Mouse (Mus musculus) heart, embryonic 14.5 days (tissue): ENCODE measurements around the gene Thra. TPM values are rescaled to one million over a fixed set of nuclear protein-coding genes. Genes with fewer than 3 reads are reported as not detected.

ENCODE experiments used
- ATAC-seq: fragments of 200-750 bp; cut with Nextera tagmentation; 2 replicates; pipeline ENCODE4 v1.8.0; 2017; ENCODE audit warnings: low read depth, moderate TSS enrichment; ENCODE audit not compliant: insufficient number of reproducible peaks, insufficient read depth, low FRiP score
- H3K27ac ChIP-seq, 2 experiments: fragments of 200-500 bp in 1 of 2; fragments of 300-500 bp in 1 of 2; sonication (generic) in 1 of 2; replicated peaks in 1 of 2; 2 replicates each; pipeline ENCODE4 v1.5.1; 2012 to 2014; ENCODE audit warnings: low read depth in 2 of 2, low read length in 2 of 2, control low read depth in 1 of 2, mild to moderate bottlenecking in 1 of 2, mixed read lengths in 1 of 2; ENCODE audit not compliant: control insufficient read depth in 1 of 2, insufficient read depth in 1 of 2
- H3K27me3 ChIP-seq: fragments of 300-500 bp; sonication (generic); 2 replicates; pipeline ENCODE4 v1.6.1; 2014; ENCODE audit warnings: mild to moderate bottlenecking, low read length, control low read depth; ENCODE audit not compliant: control insufficient read depth, insufficient read depth
- H3K36me3 ChIP-seq: fragments of 300-500 bp; sonication (generic); 2 replicates; pipeline ENCODE4 v1.6.1; 2014; ENCODE audit warnings: mild to moderate bottlenecking, control low read depth, low read length, mixed read lengths; ENCODE audit not compliant: control insufficient read depth, insufficient read depth
- H3K4me1 ChIP-seq, 2 experiments: fragments of 200-500 bp in 1 of 2; fragments of 300-500 bp in 1 of 2; sonication (generic) in 1 of 2; 2 replicates each; pipeline ENCODE4 v1.6.1; 2012 to 2014; ENCODE audit warnings: low read length in 2 of 2, control low read depth in 1 of 2, mixed read lengths in 1 of 2; ENCODE audit not compliant: control insufficient read depth in 2 of 2, insufficient read depth in 2 of 2
- H3K4me2 ChIP-seq: fragments of 300-500 bp; sonication (generic); 2 replicates; pipeline ENCODE4 v1.6.1; 2014; ENCODE audit warnings: mild to moderate bottlenecking, low read length
- H3K4me3 ChIP-seq, 2 experiments: fragments of 200-500 bp in 1 of 2; fragments of 300-500 bp in 1 of 2; sonication (generic) in 1 of 2; 2 replicates each; pipeline ENCODE4 v1.5.1; 2012 to 2014; ENCODE audit warnings: low read length in 2 of 2, mild to moderate bottlenecking in 2 of 2, control low read depth in 1 of 2, low read depth in 1 of 2, moderate library complexity in 1 of 2; ENCODE audit not compliant: control insufficient read depth in 1 of 2, insufficient read depth in 1 of 2
- H3K9ac ChIP-seq: fragments of 300-500 bp; sonication (generic); 2 replicates; pipeline ENCODE4 v1.6.1; 2014; ENCODE audit warnings: mild to moderate bottlenecking, low read length
- H3K9me3 ChIP-seq: fragments of 300-500 bp; sonication (generic); 2 replicates; pipeline ENCODE4 v1.6.1; 2016; ENCODE audit warnings: low read length, control low read depth; ENCODE audit not compliant: control insufficient read depth
- WGBS: fragments of 180-500 bp; shearing (Covaris S2); extraction: QIAGEN DNeasy Blood & Tissue Kit; methylation state at CpG from one replicate; pipeline ENCODE4 v1.1.7; 2014; 5-methylcytosine and 5-hydroxymethylcytosine counted together
- polyA plus RNA-seq: library from polyadenylated mRNA; unstranded; fragments of >200 nt; fragmentation: Nextera tagmentation; extraction: Ambion mirVana; gene quantifications from 2 replicates; pipeline ENCODE4 v1.2.1, GENCODE M21; 2014

The Thra gene
- polyA plus RNA-seq, 1 experiment from 2014 or later = 55.6 TPM

DNA sequence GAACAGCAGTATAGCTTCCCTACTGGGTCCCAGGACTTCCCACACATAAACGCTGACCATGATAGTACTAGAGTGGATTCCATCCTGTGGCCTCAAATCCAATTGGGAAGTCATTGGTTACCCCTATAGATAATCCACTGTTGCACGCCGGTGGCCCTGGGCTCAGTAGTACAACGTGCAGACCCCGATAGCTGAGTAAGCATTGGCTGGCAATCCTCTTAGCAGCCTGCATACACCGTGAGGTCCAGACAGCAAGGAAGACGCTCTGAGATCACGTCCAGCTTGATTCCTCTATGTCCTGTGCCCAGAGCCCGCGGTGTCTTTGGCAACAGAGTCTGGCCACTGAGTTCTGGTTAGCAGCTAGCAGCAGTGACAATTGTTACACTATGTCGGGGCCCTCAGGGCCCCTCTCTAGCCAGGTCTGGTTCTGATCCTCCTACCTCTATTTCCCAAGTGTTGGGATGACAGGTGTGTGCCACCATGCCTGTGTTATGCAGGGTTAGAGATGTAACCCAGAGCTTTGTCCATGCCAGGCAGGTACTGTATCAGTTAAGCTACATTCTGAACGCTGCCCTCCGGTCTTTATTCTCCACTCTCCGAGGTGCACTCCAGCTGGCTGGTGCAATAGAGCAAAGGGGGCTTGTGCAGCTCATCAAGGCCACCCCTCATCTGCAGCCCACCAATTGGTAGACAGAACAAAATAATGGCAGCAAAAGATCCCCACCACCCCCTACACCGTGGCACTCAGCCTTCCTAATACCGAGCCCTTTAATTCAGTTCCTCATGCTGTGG, 41.4 kb upstream of the Thra start:
- Histone ChIP-seq H3K27ac (no peak overlapping the region), H3K4me1 (peaks cover 0 to 7% of the 10 kb centered on the region in 2 experiments; a peak in 3 of 4 replicates), H3K36me3 (peaks cover 29% of the 10 kb centered on the region), H3K4me2 (no peak overlapping the region), H3K27me3 (no peaks in the 10 kb centered on the region), H3K4me3 (no peak overlapping the region), H3K9ac (no peak overlapping the region), H3K9me3 (no peaks in the 10 kb centered on the region)
- WGBS = 79% methylated on average over 16 of the region's 16 CpGs
- no peak for ATAC-seq

DNA sequence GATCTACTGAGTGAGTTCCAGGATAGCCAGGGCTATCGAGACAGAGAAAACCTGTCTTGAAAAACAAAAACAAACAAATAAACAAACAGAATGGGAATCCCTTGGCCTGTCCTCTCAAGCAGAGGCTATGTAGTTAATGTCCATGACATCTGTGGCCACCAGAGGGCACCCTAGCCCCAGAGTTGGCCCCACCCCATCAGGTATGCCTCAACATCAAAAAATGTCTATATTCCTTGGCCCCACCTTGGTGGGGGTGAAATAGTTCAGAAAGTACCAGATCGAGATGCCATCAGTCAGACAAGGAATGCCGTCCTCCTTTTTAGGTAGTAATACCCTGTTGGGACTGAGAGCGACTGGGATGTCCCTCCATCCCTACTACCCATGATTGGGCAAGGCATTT, 40.5 kb upstream of the Thra start:
- ATAC-seq = no peak
- Histone ChIP-seq H3K9me3 (no peaks in the 10 kb centered on the region), H3K27me3 (no peaks in the 10 kb centered on the region), H3K27ac (no peak overlapping the region), H3K4me2 (no peak overlapping the region), H3K4me1 (peaks cover 0 to 7% of the 10 kb centered on the region in 2 experiments; a peak in 3 of 4 replicates), H3K9ac (no peak overlapping the region; the same call in 1 of the 2 replicates), H3K4me3 (no peak overlapping the region), H3K36me3 (peaks cover 28% of the 10 kb centered on the region)
- WGBS = 28% methylated on average over 4 of the region's 4 CpGs

DNA sequence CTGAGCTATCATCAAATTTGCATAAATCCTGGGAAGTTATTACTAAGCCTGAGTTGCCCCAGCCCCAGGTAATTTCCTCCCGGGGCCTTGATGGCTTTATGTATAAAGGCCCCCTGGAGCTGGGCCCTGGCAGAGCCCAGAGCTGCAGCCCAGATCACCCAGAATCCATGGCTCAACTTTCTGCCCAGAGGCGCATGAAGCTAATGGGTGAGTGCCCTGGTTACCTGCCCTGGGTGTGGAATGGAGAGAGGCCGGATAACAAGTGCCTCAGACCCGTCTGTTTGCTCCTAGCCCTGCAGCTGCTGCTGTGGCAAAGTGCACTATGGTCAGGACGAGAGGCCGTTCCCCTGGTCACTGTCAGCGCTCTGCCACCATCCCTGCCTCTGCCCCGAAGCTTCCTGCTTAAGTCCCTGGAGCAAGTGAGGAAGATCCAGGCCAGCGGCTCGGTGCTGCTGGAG, 39.2 kb upstream of the Thra start, which contains the start of gene Csf3:
Csf3 (plus strand) TSS at position 51 of the 458 bp plus-strand sequence.
- Histone ChIP-seq H3K4me2 (no peak within 1 kb of the TSS), H3K9ac (no peak within 1 kb of the TSS; the same call in 1 of the 2 replicates), H3K27ac (no peak within 1 kb of the TSS), H3K36me3 (peaks cover 28% of the 10 kb centered on the region), H3K4me1 (peaks cover 0 to 7% of the 10 kb centered on the region in 2 experiments; a peak in 2 of 4 replicates), H3K4me3 (no peak within 1 kb of the TSS), H3K9me3 (no peaks in the 10 kb centered on the region), H3K27me3 (no peaks in the 10 kb centered on the region)
- 45% methylated on average over 10 of the region's 10 CpGs for WGBS
- no peak for ATAC-seq

DNA sequence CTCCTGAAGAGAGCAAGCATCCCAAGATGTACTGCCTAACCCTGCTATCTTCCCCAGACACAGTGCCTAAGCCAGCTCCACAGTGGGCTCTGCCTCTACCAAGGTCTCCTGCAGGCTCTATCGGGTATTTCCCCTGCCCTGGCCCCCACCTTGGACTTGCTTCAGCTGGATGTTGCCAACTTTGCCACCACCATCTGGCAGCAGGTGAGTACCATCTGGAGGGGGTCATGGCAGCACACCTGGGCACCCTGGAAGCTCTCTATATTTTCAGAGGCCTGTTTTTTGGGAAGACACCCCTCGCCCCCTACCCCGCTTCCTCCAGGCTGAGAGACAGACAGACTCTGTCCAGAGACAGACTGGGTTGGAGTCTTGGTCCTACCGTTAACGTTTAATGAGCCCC, 38.1 kb upstream of the Thra start:
- no peak overlapping the region for H3K4me2 ChIP-seq
- no peak overlapping the region for H3K4me3 ChIP-seq
- peaks cover under 1 to 10% of the 10 kb centered on the region in 2 experiments; a peak in 3 of 4 replicates for H3K4me1 ChIP-seq
- 71% methylated on average over 5 of the region's 5 CpGs for WGBS
- no peak for ATAC-seq
- no peaks in the 10 kb centered on the region for H3K27me3 ChIP-seq
- H3K9me3 ChIP-seq = no peaks in the 10 kb centered on the region
- no peak overlapping the region for H3K27ac ChIP-seq
- H3K9ac ChIP-seq = no peak overlapping the region
- peaks cover 32% of the 10 kb centered on the region for H3K36me3 ChIP-seq

DNA sequence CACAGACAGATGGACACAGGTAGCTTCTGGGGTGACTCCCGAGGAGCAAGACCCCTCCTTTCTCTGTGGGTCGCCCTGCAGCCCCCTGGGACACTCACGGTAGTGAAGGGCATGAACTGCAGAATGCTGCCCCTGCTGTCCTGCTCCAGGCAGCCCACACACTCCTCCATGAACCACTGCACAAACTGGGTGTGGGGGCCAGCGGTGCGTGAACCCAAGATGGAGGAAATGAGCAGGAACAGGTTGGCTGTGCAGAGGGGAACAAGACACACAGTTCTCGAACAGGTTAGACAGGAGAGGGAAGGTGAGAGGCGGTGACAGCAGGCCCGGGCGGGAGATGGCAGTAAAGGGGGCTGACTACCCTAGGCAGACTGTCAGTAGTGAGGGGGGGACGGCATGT, 35.4 kb upstream of the Thra start:
- WGBS = 91% methylated on average over 10 of the region's 10 CpGs

DNA sequence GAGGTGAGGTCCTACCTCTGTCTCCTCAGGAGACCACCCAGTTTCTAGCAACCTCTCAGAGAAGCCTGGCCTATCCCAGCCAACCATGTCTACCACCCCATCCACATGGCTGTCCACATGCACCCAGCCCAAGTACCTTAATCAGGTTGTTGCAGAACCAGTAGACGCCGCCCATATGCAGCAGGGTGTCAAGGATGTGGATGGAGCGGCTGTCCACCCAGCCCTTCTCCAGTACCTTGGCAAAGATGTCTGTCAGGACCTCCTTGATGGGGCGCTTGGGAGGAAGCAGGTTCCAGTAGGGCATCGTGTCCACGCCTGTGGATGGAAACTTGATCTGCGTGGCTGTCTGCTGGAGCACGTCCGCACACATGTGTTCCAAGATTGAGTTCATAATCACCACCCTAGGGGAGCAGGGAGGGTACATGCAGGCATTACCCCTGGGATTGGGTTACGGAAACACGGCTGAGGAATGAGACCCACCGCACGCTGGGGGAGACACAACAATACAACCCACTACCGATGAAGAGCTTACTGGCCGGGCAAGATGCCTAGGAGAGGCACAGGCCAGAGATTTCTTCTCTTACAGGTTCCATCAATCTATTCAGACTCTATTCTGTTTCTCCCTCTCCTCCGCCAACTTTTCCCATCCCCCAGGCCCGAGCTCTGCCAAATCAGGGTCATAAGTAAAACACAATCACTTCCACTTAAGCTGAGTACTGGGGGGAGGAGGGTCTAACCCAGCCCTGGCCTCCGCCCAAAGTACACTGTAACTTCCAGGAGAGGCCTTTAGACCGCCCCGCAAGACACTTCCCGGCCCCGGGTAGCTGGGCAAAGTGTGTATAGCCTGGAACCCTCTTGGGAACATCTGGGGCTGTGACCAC, 32.8 kb upstream of the Thra start:
- Histone ChIP-seq H3K36me3 (peaks cover 77% of the 10 kb centered on the region), H3K9ac (no peak overlapping the region), H3K9me3 (no peaks in the 10 kb centered on the region), H3K4me3 (no peak overlapping the region), H3K4me1 (peaks cover 21 to 36% of the 10 kb centered on the region in 2 experiments; a peak in 3 of 4 replicates), H3K27ac (peak overlapping the region; percentile 46 to 83), H3K27me3 (no peaks in the 10 kb centered on the region), H3K4me2 (peak overlapping the region; percentile 23; the same call in 1 of the 2 replicates)
- WGBS = 79% methylated on average over 22 of the region's 22 CpGs
- ATAC-seq = peak; percentile 56

More for the DNA sequence above, 35.4 kb upstream of the Thra start:
- no peak for ATAC-seq
- Histone ChIP-seq H3K27ac (no peak overlapping the region), H3K4me1 (peaks cover 16 to 32% of the 10 kb centered on the region in 2 experiments; a peak in 3 of 4 replicates), H3K27me3 (no peaks in the 10 kb centered on the region), H3K9ac (no peak overlapping the region), H3K36me3 (peaks cover 59% of the 10 kb centered on the region), H3K4me2 (no peak overlapping the region), H3K4me3 (no peak overlapping the region), H3K9me3 (no peaks in the 10 kb centered on the region)

DNA sequence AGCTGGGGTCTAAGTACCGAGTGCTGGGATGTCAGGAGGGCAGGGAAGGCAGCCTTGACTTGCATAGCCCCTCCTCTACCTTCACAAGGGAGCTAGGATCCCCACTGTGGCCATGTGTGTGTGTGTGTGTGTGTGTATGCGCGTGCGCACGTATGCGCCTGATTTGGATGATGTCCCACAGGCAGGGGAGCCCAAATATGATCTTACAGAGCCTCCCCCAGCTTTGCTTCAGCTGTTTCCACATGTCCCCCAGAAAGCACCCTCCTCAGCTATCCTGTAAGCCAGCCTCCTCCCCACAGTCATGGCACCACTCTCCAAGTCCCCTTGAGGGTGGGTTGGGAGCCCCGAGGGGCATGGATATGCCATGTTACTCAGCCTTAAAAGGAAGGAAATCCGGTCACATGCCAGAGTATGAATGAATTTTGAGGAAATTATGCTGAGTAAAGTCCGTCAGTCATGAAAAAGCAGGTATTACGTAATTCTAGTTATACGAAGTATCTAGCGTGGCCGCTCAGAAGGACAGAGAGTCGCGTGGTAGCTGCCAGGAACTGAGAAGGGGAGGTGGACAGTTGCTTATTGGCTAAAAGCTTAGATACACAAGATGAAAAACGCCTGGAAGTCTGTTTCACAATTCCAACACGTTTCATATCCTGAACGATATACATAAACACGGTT, 32.0 kb upstream of the Thra start:
- no peaks in the 10 kb centered on the region for H3K9me3 ChIP-seq
- no peak overlapping the region for H3K9ac ChIP-seq
- WGBS = 78% methylated on average over 19 of the region's 19 CpGs
- 0 out of 2 replicates have a peak, but pooled peaks have one; percentile 5 for ATAC-seq
- H3K4me3 ChIP-seq = no peak overlapping the region
- H3K27ac ChIP-seq = peak overlapping the region; percentile 46 to 83
- H3K27me3 ChIP-seq = no peaks in the 10 kb centered on the region
- peaks cover 21 to 36% of the 10 kb centered on the region in 2 experiments; a peak in 3 of 4 replicates for H3K4me1 ChIP-seq
- peaks cover 84% of the 10 kb centered on the region for H3K36me3 ChIP-seq
- peak overlapping the region; percentile 23; the same call in 1 of the 2 replicates for H3K4me2 ChIP-seq
